Mouse (Mus musculus) naive thymus-derived CD4-positive, alpha-beta T cell, adult 2 months (primary cell): ENCODE results near the gene Art1.
A peak's percentile ranks its signal among the peaks of the same experiment; 100 is the strongest.

Experiments used
- DNase-seq: peaks from one replicate; pipeline ENCODE4 v3.0.0-alpha.2; 2011; ENCODE audit warnings: low read depth

Gene Art1

GRCm38 (mm10) chr7:102101487-102101886 is at the start of gene Art1:
Gene Art1 (plus strand): TSS chr7:102101743.
- DNase-seq = no peak

DNA sequence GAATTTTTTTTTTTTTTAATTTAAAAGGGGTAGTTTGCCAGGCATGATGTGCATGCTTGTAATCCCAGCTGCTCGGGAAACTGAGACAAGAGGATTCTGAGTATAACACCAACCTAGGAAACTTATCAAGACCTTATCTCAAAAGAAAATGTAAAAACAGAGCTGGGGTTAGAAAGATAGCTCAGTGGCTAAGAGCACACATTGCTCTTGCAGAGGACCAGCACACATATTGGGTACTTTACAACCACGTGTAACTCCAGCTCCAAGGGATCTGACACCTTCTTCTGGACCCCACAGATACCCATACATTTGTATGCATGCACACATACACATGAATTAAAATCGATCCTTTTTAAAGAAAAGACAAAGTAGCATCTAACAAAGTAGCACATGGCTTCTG is 40.2 kb upstream of the Art1 start:
- DNase-seq = no peak

- no peak for DNase-seq
These were observed 39.3 kb upstream of the Art1 start for GRCm38 (mm10) chr7:102062203-102062602.

DNA sequence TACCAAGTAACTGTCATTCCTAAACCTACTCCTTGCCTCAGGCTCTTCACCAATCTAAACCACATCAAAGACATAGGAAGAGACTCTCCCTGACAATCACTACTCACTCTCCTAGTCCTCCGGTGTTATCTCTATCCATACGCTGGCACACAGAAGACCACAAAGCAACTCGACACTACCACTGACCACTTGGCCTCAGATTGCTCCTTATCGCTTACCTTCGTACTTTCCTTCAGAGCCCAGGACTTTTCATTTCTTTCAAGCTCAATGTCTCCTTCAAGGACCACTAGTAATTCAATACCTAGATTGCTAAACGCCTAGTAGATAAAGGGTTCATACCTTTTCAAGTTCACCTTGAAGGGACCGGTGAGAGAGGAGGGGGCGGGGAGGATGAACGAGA is 37.7 kb upstream of the Art1 start:
- no peak for DNase-seq

DNA sequence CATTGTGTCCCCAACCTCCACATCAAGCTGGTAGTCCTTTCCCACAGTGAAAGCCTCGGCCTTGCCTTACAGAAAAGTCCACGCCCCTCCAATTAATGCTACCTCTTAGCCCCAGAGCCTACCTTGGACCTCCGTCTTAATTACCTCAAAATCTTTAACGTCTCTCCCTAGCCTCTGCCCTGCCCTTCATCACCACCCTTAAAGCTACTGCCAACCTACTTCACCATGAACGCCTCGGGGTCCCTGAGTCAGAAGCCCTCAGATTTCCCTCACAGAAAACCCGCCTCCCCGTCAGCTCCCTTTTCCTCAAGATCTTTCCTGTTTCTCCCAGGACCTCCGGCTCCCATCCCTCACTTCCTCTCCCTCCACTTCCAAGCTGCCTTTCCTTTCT is 36.9 kb upstream of the Art1 start:
- no peak for DNase-seq

DNA sequence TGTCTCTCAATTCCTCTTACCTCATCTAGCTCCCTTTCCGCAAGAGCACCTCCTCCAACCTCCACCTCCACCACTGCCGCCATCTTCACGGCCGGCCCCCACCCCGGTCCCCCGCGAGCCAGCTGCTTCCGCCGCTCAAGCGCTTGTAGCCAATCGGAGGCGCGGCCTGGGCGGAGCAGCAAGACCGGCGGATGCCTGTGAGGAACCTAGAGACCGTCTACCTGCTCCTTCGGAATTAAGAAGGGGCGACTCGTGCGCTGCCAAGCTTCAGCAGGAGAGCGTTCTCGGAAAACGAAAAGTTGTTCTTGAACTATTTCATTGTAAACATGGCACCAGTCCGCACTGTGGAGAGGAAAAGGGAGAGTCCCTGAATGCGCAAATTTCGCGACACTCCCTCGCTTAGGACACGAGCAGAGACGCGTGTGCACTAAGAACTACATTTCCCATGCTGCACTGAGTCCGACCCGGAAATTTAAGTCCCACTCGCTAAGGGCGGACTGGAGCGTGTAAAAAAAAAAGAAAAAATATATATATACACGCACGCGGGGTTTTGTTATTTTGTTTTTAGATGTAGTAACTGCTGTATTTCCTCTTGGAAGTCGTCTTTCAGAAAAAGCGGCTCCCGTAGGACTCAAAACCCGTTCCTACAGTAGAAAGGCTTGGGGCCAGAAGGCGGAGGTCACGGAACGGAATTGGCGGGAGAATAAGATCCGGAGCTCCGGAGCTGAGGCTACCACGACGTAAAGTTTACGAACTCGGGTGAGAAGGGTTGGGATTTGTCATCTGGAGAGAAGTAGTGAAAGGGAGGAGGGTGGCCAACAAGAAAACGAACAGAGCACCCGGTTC is 36.3 kb upstream of the Art1 start, which contains the start of the genes Rnf121, Xndc1 and Xntrpc:
Rnf121 (minus strand) TSS at position 424 of the 846 bp plus-strand sequence.
Xndc1 (plus strand) TSS at position 466 of the 846 bp plus-strand sequence.
Xntrpc (plus strand) TSS at position 668 of the 846 bp plus-strand sequence.
- DNase-seq = peak; percentile 92

GRCm38 (mm10) chr7:102066363-102066762 is 35.2 kb upstream of the Art1 start:
- DNase-seq = no peak

- peak; percentile 71 for DNase-seq
These were observed 24.7 kb upstream of the Art1 start for GRCm38 (mm10) chr7:102076714-102077296.

DNA sequence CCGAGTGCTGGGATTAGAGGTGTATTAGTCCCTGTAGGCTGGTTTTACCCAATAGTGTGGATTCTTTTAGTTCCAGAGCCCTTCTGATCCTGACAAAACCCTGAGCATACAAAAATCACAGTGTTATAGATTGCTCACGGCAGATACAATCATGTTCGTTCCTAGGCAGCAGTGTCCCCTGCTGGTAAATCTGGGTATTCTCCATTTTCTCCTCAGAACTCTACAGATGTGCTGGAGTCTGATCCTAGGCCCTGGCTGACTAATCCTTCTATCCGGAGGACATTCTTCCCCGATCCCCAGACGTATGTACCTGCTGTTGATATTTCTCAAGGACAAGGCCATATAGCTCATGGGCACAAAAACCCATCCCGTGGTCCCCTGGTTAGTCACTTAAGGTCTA is 23.0 kb upstream of the Art1 start:
- DNase-seq = peak; percentile 62

DNA sequence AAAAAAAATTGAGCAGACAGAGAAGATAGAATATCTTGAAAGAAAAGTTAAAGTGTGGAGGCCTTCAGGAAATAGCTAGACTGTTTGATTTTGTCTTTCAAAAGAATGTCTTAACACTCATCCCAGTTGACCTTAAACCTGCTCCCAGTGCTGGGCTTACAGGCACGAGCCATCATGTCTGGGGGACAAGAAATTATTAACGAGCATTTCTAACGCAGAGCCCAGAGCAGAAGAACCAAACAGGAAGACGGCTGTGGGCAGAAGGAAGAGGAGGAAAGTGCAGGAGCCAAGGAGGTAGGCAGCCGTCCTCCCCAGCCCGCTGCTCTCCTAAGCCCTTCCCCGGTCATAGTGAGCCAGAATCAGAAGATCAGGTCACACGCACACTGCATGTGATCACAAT is 21.2 kb upstream of the Art1 start:
- no peak for DNase-seq

- no peak for DNase-seq
These were observed 19.8 kb upstream of the Art1 start for GRCm38 (mm10) chr7:102081784-102082183.

DNA sequence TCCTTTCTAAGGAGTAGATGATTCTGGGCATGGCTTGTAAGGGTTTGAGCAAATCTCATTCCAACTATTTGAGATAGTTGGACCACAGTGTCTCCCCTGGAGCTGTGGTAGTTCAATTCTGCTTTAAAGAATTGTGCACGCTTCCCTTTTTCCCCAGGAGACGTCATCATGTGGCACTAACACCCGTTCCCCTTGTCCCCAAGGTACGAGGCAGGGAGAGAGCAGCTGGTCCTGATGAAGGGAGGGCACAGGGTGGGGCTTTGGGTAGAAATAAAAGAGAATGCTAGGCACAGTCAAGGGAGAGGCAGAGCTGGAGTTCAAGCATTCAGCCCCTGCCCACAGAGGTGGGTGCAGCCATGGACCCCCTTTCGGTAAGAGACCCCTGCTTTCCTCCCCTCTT is 18.7 kb upstream of the Art1 start, which contains the start of gene Trpc2:
Trpc2 (plus strand) TSS at position 301 of the 400 bp plus-strand sequence.
- DNase-seq = no peak

DNA sequence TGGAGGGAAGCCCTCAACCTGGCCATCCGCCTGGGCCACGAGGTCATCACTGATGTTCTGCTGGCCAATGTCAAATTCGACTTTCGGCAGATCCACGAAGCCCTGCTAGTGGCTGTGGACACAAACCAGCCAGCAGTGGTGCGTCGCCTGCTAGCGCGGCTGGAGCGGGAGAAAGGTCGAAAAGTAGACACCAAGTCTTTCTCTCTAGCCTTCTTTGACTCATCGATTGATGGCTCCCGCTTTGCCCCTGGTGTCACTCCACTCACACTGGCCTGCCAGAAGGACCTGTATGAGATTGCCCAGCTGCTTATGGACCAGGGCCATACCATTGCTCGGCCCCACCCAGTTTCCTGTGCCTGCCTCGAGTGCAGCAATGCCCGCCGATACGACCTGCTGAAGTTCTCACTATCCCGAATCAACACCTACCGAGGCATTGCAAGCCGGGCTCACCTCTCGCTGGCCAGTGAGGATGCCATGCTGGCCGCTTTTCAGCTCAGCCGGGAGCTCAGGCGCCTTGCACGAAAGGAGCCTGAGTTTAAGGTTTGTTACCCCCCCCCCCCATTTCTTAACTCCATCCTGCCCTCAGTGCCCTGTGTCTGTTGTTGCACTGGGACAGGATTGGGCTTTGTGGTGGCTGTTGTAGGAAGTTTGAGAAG is 17.4 kb upstream of the Art1 start:
- DNase-seq = no peak

GRCm38 (mm10) chr7:102087336-102087735 is 14.2 kb upstream of the Art1 start:
- DNase-seq = no peak

GRCm38 (mm10) chr7:102099760-102100661 is 1.5 kb upstream of the Art1 start:
- peak; percentile 78 for DNase-seq

GRCm38 (mm10) chr7:102100868-102101267 is 675 bp upstream of the Art1 start:
- no peak for DNase-seq

- DNase-seq = no peak
These were observed 698 bp downstream of the Art1 start for GRCm38 (mm10) chr7:102102241-102102640.

- no peak for DNase-seq
These were observed 1.2 kb downstream of the Art1 start for GRCm38 (mm10) chr7:102102696-102103095.

DNA sequence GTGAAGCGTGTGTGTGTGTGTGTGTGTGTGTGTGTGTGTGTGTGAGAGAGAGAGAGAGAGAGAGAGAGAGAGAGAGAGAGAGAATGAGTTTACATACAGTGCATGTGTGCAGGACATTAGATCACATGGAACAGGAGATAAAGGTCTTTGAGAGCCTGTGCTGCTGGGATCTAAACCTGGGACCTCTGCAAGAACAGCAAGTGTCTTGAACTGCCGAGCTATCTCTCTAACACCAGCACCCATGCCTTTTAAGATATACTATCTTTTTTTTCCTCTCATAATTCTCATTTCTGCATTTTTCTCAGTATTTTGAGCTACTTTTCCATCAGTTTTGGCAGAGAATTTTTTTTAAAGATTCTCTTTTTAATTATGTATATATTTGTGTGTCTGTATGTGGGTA is 2.0 kb downstream of the Art1 start:
- DNase-seq = no peak

DNA sequence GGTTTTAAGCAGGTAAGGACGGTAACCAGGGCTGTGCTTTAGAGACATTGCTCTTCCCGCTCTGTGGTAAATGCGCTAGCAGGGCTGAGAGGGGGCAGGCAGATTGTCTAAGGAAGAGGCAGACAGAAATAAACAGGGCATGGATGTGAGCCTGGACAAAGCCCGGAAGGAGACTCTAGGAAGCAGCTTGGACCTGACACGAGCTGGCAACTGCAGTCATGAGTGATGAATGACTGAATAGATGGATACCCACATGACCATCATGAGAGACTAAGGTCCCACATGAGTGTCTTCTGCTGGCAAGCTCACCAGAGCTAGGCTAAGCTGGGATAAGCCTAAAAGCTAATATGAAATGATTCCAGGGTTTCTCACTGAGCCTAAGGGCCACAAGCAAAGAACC is 2.6 kb downstream of the Art1 start:
- no peak for DNase-seq

- peak; percentile 26 for DNase-seq
These were observed 5.2 kb downstream of the Art1 start for GRCm38 (mm10) chr7:102106700-102107141.

GRCm38 (mm10) chr7:102108206-102108605 is 6.7 kb downstream of the Art1 start:
- DNase-seq = no peak
